Comparison of ENCODE assay signal across 33 mouse cellular contexts in the genomic region with DNA sequence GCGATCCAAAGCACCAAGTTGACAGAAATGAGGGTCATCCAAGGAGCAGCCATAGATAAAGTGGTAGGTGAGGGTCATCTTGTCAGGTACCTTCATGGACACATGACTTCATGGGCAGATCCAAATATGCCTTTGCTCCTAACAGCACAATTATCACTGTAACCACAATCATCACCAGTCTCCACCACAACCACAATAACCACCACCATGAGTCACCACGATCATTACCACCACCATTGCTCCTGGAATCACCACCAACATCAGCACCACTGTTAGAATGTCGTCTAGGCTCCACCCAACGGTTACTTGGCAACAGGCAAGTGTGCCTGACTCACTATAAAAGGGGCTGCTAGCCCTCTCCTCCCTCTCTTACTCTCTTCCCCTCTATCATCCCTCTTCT. TPM values are rescaled to one million over a fixed set of nuclear protein-coding genes. Genes with fewer than 3 reads are reported as not detected.
DNase-seq lines count a peak whose midpoint lies in the region; ATAC-seq and TF ChIP-seq lines count a peak whose summit lies in the region.
"Had no signal": no experiment of that assay in that cellular context is flagged by ENCODE, and none has a peak within 500 bp of the region (broad histone marks: within the 10 kb centered on the region; RNA-seq: fewer than 3 reads in every experiment).

No protein-coding gene starts in this region.

- no peaks in the 10 kb centered on the region for H3K79me3 ChIP-seq in C2C12 (ENCODE audit: low read depth)

- H3K27me3 ChIP-seq in forebrain, embryonic 11.5 days (ENCODE audit: control insufficient read depth, insufficient read depth, low read length), result no peaks in the 10 kb centered on the region
- no peaks in the 10 kb centered on the region for H3K27me3 ChIP-seq in forebrain, embryonic 16.5 days (replicated peaks; ENCODE audit: control insufficient read depth, insufficient read depth, low read length)
- H3K27me3 ChIP-seq in C2C12 (ENCODE audit: control insufficient read depth, insufficient read depth, insufficient read length), result peaks cover 32% of the 10 kb centered on the region
- H3K27me3 ChIP-seq: embryonic facial prominence, embryonic 13.5 days; hindbrain, embryonic 13.5 days; limb, embryonic 15.5 days; neural tube, embryonic 13.5 days; stomach, embryonic 15.5 days had no signal

- H3K9ac ChIP-seq in forebrain, embryonic 11.5 days (ENCODE audit: low read length), result no peak overlapping the region
- no peak overlapping the region for H3K9ac ChIP-seq in forebrain, embryonic 16.5 days (replicated peaks; ENCODE audit: low read depth, low read length)
- H3K9ac ChIP-seq: embryonic facial prominence, embryonic 13.5 days; forebrain, postnatal 0 days; hindbrain, embryonic 13.5 days; limb, embryonic 15.5 days; liver, embryonic 14.5 days; lung, embryonic 14.5 days; neural tube, embryonic 13.5 days; stomach, embryonic 15.5 days had no signal

- TF ChIP-seq CTCF in C2C12 (IDR thresholded peaks at IDR 0.05; ENCODE audit: control insufficient read depth, insufficient read depth, insufficient read length), result no peak

- H3K79me2 ChIP-seq in C2C12 (ENCODE audit: control insufficient read depth, insufficient read depth), result no peaks in the 10 kb centered on the region

- H3K4me2 ChIP-seq in forebrain, embryonic 11.5 days (ENCODE audit: low read depth, low read length, severe bottlenecking), result no peak overlapping the region
- H3K4me2 ChIP-seq in forebrain, embryonic 16.5 days (ENCODE audit: low read length), result no peak overlapping the region
- H3K4me2 ChIP-seq: embryonic facial prominence, embryonic 13.5 days; heart, embryonic 11.5 days; hindbrain, embryonic 13.5 days; limb, embryonic 15.5 days; lung, embryonic 14.5 days; midbrain, embryonic 11.5 days; neural tube, embryonic 13.5 days; stomach, embryonic 15.5 days had no signal

- no peaks in the 10 kb centered on the region for H3K9me3 ChIP-seq in forebrain, embryonic 11.5 days (ENCODE audit: control insufficient read depth, low read length)
- no peaks in the 10 kb centered on the region for H3K9me3 ChIP-seq in forebrain, embryonic 16.5 days (ENCODE audit: control insufficient read depth, low read length)
- H3K9me3 ChIP-seq: embryonic facial prominence, embryonic 13.5 days; forebrain, embryonic 10.5 days; hindbrain, embryonic 13.5 days; limb, embryonic 10.5 days; limb, embryonic 15.5 days; neural tube, embryonic 13.5 days; stomach, embryonic 15.5 days had no signal

- DNase-seq in forebrain, embryonic 11.5 days (ENCODE audit: low spot score), result peak; percentile 20
- DNase-seq in NIH3T3 (ENCODE audit: low read depth), result peak; percentile 45
- no peak for DNase-seq in gastrocnemius, adult 8-10 months (ENCODE audit: low spot score in 2 of 2)
- DNase-seq in adrenal gland, adult (ENCODE audit: inconsistent age in 2 of 2, low spot score in 1 of 2), result no peak
- no peak for DNase-seq in spleen, postnatal 36 days (ENCODE audit: low spot score in 2 of 2)
- DNase-seq: adrenal gland, postnatal 14 days; B cell, adult 2 months; cerebellum, adult 18-20 months; cerebellum, postnatal 10 days; forebrain, postnatal 0 days; gastrocnemius, postnatal 10 days; heart, adult 18-20 months; heart, postnatal 4 days; kidney, adult 11 months; kidney, postnatal 14 days; layer of hippocampus, adult 9-11 months; lung, embryonic 14.5 days; lung, postnatal 14 days had no signal

- no peak overlapping the region for H3K4me3 ChIP-seq in forebrain, embryonic 11.5 days (ENCODE audit: low read depth, low read length)
- no peak overlapping the region for H3K4me3 ChIP-seq in forebrain, embryonic 16.5 days (replicated peaks; ENCODE audit: low read length)
- no peak overlapping the region for H3K4me3 ChIP-seq in C2C12 (ENCODE audit: insufficient read depth, poor library complexity, severe bottlenecking)
- H3K4me3 ChIP-seq: embryonic facial prominence, embryonic 13.5 days; forebrain, embryonic 10.5 days; hindbrain, embryonic 13.5 days; limb, embryonic 10.5 days; limb, embryonic 15.5 days; myocyte; neural tube, embryonic 13.5 days; stomach, embryonic 15.5 days had no signal

- no peaks in the 10 kb centered on the region for H3K4me1 ChIP-seq in forebrain, embryonic 11.5 days (replicated peaks; ENCODE audit: control insufficient read depth, insufficient read depth, low read length)
- 0 out of 2 replicates have a peak, but pooled peaks cover under 1% of the 10 kb centered on the region for H3K4me1 ChIP-seq in forebrain, embryonic 16.5 days (replicated peaks; ENCODE audit: control insufficient read depth, insufficient read depth, low read length)
- H3K4me1 ChIP-seq: embryonic facial prominence, embryonic 13.5 days; hindbrain, embryonic 13.5 days; limb, embryonic 10.5 days; limb, embryonic 15.5 days; neural tube, embryonic 13.5 days; stomach, embryonic 15.5 days had no signal

- H3K27ac ChIP-seq in forebrain, embryonic 11.5 days (ENCODE audit: low read depth, low read length), result no peak overlapping the region
- no peak overlapping the region for H3K27ac ChIP-seq in forebrain, embryonic 16.5 days (ENCODE audit: low read length)
- H3K27ac ChIP-seq: embryonic facial prominence, embryonic 13.5 days; forebrain, embryonic 10.5 days; hindbrain, embryonic 13.5 days; limb, embryonic 10.5 days; limb, embryonic 15.5 days; liver, embryonic 14.5 days; neural tube, embryonic 13.5 days; stomach, embryonic 15.5 days had no signal

- no peak overlapping the region for H3ac ChIP-seq in C2C12 (ENCODE audit: control insufficient read depth, insufficient read length, low read depth)

- no peaks in the 10 kb centered on the region for H3K36me3 ChIP-seq in forebrain, embryonic 11.5 days (ENCODE audit: control insufficient read depth, insufficient read depth, low read length)
- H3K36me3 ChIP-seq in forebrain, embryonic 16.5 days (ENCODE audit: control insufficient read depth, insufficient read depth), result no peaks in the 10 kb centered on the region
- H3K36me3 ChIP-seq in C2C12 (ENCODE audit: control insufficient read depth, insufficient read depth), result no peaks in the 10 kb centered on the region
- H3K36me3 ChIP-seq: embryonic facial prominence, embryonic 13.5 days; forebrain, embryonic 10.5 days; hindbrain, embryonic 13.5 days; limb, embryonic 10.5 days; limb, embryonic 15.5 days; neural tube, embryonic 13.5 days; stomach, embryonic 15.5 days had no signal

- WGBS in forebrain, embryonic 11.5 days, result 83% methylated on average over 4 of the region's 4 CpGs
- 81% methylated on average over 4 of the region's 4 CpGs for WGBS in forebrain, embryonic 16.5 days

- ATAC-seq in forebrain, embryonic 11.5 days (replicated peaks; ENCODE audit: low FRiP score), result no peak
- ATAC-seq in forebrain, embryonic 16.5 days, result no peak
- ATAC-seq: forebrain, postnatal 0 days; midbrain, embryonic 16.5 days; Patski had no signal

TF ChIP-seq in C2C12, 6 proteins besides CTCF, POLR2A, EP300 and RAD21:
- TF ChIP-seq FOSL1 (IDR thresholded peaks at IDR 0.05; ENCODE audit: insufficient read depth, low read length, poor library complexity, severe bottlenecking) (peak; percentile 52), MYOD1 (IDR thresholded peaks at IDR 0.05; ENCODE audit: control insufficient read depth, insufficient read length, low read depth) (no peak)

RNA-seq across cellular contexts. Expression of a gene that starts 33.4 kb away (rescaled TPM):
- 627 and 726 TPM in 2 replicates for polyA plus RNA-seq in forebrain, embryonic 11.5 days (2014; fragmentation: Nextera tagmentation; extraction: Ambion mirVana)
- 463 and 464 TPM in 2 replicates for polyA plus RNA-seq in forebrain, embryonic 16.5 days (2015; fragmentation: Nextera tagmentation; extraction: Ambion mirVana)
- polyA plus RNA-seq in C2C12 (2012; fragmentation: generic; extraction: Trizol), result 106 TPM
- total RNA-seq in gastrocnemius, adult 8-10 months (2022), result 100 to 1,000 TPM in 3 of 4 experiments, 10 to 100 TPM in 1; 61.6 to 136 (median 107) TPM

Comparison
In these comparisons a context has a peak if more than half of its experiments do, and no peak if none do; other contexts are left out.
1. DNase-seq: peak in forebrain, embryonic 11.5 days (single experiment) and NIH3T3 (single experiment); none in gastrocnemius, adult 8-10 months (0 of 2), adrenal gland, adult (0 of 2) and spleen, postnatal 36 days (0 of 2).